Mouse (Mus musculus) embryonic fibroblast, embryonic 13.5 days (primary cell): Measurements from ENCODE around the gene Mpv17l.

Experiments used
- CTCF ChIP-seq: IDR thresholded peaks from 2 replicates; pipeline ENCODE4 v1.5.1; 2011; ENCODE audit warnings: mild to moderate bottlenecking, control low read depth, low read length, moderate library complexity, borderline replicate concordance; ENCODE audit not compliant: insufficient read depth
- POLR2A ChIP-seq: IDR thresholded peaks from 2 replicates; pipeline ENCODE4 v1.6.1; 2011; ENCODE audit warnings: low read depth, mild to moderate bottlenecking, control low read depth, low read length, moderate library complexity

GRCm38 (mm10) chr16:13994076-13994475 lies 91.1 kb downstream of the Mpv17l start:
- no peak for TF ChIP-seq CTCF
- no peak for TF ChIP-seq POLR2A
